Mouse (Mus musculus): ENCODE data around the gene Copb1.

Gene Copb1

GRCm38 (mm10) chr7:114253885-114254833 lies at the start of gene Copb1:
TSS of gene Copb1 (minus strand) at chr7:114254711.
- peak; percentile 76 for DNase-seq (ENCODE audit: extremely low read depth, low read depth)

GRCm38 (mm10) chr7:114301293-114301782 lies 46.8 kb upstream of the Copb1 start:
- DNase-seq (ENCODE audit: extremely low read depth, low read depth) = peak; percentile 40

DNA sequence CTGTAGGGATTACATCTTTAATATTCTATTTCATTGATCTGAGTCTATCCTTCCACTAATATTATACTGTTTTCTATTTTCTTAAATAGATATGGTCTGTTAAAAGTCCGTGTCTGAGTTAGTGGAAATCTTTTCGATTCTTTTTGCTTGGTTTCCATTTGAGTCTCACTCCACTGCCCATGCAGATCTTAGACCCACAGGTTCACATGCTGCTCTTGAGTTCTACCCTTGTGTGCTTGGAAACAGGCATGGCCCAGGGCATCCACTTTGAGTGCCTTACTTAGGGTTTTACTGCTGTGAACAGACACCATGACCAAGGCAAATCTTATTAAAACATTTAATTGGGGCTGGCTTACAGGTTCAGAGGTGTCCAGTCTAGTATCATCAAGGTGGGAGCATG lies 46.3 kb upstream of the Copb1 start:
- no peak for DNase-seq (ENCODE audit: extremely low read depth, low read depth)

- DNase-seq (ENCODE audit: extremely low read depth, low read depth) = no peak
Measured at GRCm38 (mm10) chr7:114299247-114299646, 44.7 kb upstream of the Copb1 start.

- DNase-seq (ENCODE audit: extremely low read depth, low read depth) = no peak
Measured at GRCm38 (mm10) chr7:114294698-114295097, 40.2 kb upstream of the Copb1 start.

- no peak for DNase-seq (ENCODE audit: extremely low read depth, low read depth)
Measured at GRCm38 (mm10) chr7:114293903-114294302, 39.4 kb upstream of the Copb1 start.

DNA sequence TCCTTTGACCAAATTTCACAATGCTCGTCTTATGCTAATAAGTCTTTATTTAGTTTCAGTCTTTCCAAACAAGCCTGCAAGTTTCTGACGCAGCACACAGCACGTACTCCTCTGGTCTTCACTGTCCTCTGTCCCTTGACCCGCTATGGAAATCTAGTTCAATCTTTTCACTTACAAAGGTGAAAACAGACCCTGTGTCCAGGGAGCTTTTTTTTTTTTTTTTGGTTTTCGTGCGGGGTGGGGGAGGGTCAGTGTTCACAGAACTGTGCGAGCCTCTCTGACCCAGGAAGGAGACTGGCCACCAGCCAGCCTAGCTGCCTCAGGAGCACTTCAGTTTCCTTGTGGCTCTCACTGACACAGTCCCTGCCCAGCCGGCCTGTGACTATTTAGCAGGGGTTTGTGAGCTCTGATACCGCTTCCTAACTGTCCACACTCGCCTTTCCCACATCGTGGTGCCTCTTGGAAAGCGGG lies 38.0 kb upstream of the Copb1 start:
- DNase-seq (ENCODE audit: extremely low read depth, low read depth) = no peak

DNA sequence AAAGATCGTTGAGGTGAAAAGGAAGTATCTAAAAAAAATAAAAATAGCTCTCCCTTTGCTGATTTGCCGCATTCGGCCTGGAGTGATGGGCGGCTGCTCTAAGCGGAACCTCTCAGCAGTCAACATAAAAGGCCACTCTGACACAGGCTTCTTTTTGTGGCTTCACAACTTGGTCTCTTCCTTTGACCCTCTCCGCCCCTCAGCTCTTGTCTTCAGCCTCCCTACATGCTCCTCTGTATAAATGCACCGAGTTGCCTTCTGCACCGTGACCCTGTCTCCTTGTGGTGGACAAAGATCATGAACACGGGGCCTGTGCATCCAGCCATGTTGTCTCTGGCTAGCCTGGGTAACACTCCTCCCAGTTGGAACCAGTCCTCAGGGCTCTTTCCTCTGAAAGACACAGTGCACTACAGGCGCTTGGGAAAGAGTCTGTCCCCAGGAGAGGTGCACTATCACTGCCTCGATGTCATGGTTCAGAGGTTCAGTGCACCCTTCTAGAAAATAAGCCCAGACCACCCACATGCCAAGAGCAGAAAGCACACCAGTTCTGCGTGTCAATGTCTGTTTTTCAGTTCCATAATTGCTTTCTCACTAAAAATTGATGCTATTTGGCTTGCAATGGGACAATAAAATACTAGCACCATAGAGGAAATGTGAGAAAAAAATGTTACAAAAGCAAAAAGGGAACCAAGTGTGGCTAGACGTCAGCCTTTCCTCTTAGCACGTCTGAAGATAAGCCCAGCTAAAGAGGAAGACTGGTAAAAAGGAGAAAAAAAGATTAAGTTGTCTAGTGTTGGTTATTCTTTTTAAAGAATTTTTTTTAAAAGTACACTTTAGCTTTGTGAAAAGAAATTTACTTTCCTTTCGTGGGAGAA lies 37.2 kb upstream of the Copb1 start:
- DNase-seq (ENCODE audit: extremely low read depth, low read depth) = peak; percentile 83

DNA sequence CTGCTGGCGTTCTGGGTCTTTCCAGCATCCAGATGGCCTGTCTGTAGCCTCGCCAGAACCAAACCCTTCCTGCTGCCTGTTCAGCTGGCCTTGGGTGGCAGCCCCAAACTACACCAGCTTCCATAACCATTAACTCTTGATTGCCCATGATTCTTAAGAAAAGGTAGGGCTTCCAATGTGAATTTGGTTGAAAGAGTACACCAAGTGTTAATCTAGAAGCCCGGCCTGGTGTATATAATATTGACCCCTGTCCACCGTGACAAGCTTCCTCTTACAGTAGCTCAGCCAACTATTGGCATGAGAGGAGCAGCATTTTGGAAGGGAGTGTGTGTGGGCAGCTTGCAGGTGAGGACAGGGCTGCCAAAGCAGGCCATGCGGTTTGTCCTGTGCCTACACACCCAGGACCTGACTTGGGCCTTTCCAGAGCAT lies 35.6 kb upstream of the Copb1 start:
- DNase-seq (ENCODE audit: extremely low read depth, low read depth) = no peak

GRCm38 (mm10) chr7:114284296-114284910 lies 29.9 kb upstream of the Copb1 start:
- no peak for DNase-seq (ENCODE audit: extremely low read depth, low read depth)

- DNase-seq (ENCODE audit: extremely low read depth, low read depth) = no peak
Measured at GRCm38 (mm10) chr7:114283006-114283405, 28.5 kb upstream of the Copb1 start.

- peak; percentile 58 for DNase-seq (ENCODE audit: extremely low read depth, low read depth)
Measured at GRCm38 (mm10) chr7:114281671-114282070, 27.2 kb upstream of the Copb1 start.

DNA sequence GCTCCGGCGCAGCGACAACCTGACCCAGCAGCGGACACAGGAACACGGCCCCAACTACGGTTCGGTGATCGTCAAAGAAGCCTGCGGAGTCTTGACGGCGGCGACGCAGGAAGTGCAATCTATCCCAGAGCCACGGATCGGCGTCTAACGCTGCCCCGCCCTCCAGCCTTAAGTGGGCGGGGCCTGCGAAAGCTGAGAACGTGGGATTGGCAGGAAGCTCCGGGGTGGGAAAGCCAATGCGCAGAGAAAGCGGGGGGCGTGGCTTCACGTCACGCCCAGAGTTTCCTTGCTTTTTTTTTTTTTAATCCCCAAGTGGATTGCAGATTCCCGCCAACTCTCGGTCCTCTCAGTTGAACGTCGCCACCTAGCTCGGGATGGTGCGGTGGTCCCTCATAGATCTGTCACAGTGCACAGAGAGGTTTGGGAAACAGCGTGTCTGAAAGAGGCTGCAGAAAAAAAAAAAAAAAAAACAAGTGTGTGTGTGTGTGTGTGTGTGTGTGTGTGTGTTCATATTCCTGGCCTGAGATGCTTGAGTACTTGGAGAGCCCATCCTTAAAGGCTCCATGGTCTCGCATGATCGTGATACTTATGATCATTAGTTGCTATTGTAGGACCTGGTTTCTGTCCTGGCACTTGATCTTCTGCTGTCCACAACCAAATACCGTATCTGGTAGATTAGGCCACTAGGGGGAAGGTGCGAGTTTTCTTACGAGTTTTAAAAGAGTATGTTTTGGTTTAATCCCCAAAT lies 21.7 kb upstream of the Copb1 start, which contains the start of gene Psma1:
Psma1 (minus strand) TSS at position 114 of the 748 bp plus-strand sequence.
- DNase-seq (ENCODE audit: extremely low read depth, low read depth) = peak; percentile 94

GRCm38 (mm10) chr7:114275372-114276004 lies 21.0 kb upstream of the Copb1 start:
- peak; percentile 62 for DNase-seq (ENCODE audit: extremely low read depth, low read depth)

GRCm38 (mm10) chr7:114268446-114268845 lies 13.9 kb upstream of the Copb1 start:
- DNase-seq (ENCODE audit: extremely low read depth, low read depth) = no peak

GRCm38 (mm10) chr7:114251684-114252083 lies 2.8 kb downstream of the Copb1 start:
- no peak for DNase-seq (ENCODE audit: extremely low read depth, low read depth)

DNA sequence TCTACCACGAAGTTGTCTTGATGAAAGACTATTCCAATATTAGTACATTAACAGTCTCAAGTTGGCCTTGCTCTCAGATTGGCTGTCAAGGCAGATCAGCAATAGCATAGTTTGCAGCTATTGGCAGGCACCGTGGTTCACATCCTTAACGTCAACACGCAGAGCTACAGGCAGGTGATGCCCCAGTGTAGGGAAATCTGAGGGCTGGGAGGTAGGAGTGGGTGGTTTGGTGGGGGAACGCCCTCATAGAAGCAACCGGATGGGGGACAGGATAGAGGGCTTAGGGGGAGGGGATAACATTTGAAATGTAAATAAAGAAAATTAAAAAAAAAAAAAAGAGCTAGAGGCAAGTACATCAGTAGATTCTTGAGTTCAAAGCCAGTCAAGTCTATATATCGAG lies 20.5 kb downstream of the Copb1 start:
- no peak for DNase-seq (ENCODE audit: extremely low read depth, low read depth)

DNA sequence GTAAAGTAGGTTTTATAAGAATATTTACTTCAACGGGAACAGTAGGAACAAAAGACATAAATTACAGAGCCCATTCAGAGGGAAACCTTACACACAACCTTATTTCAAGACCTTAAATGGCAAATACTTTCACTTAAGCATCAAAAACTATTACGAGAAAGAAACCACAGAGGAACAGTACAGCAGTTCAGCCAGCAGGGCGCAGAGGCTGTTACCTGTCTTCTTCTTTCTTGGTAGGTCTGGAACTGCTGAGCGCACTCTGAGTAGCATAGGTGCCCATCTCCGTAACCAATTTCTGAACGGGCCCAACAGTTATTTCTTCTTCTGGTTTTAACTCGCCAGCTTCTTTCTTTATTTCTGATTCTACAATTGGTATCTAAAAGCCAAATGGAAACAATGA lies 21.5 kb downstream of the Copb1 start:
- no peak for DNase-seq (ENCODE audit: extremely low read depth, low read depth)

DNA sequence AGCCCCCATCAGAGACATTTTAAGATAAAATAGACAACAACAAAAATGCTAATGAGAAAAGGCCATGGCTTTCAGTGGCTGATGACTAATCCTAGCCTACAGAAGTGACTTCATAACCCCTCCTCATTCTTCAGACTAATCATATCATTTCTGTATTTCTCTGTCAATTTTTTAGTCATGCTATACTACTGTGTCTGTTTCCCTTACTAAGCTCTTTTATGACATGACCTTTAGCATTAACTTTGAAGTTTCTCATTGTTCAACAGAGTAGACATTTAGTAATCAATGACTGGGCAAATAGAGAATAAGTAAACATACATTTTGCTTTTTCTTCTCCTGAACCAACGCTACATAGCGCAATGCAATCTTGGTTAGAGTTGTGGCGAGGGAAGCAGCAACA lies 22.7 kb downstream of the Copb1 start:
- DNase-seq (ENCODE audit: extremely low read depth, low read depth) = no peak

DNA sequence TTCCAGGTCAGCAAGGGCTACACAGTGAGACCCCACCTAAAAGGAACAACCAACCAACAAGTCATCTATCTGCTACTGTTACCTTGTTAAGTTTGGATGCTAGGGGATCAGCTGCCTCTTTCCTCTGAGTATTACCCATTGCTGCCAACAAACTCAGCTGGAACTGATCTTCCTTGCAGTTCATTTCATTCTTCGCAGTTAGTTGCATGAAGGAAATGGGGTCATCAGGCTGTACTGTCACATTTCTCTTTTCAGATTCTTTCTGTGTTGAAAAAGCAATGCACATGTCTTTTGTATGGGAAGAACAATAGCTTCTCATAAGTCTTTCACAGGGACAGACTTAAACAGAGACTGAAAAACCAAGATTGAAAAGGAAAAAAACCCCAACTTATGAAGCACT lies 28.0 kb downstream of the Copb1 start:
- no peak for DNase-seq (ENCODE audit: extremely low read depth, low read depth)

Data from MEL-GATA-1-ER (cell line).